Mouse (Mus musculus) megakaryocyte-erythroid progenitor cell, adult 5-6 weeks (primary cell): Measurements from ENCODE around the gene Ttbk2. TPM values are rescaled to one million over a fixed set of nuclear protein-coding genes. Genes with fewer than 3 reads are reported as not detected.

ENCODE experiments used
- ATAC-seq: replicated peaks from 2 replicates; pipeline ENCODE4 v1.8.0; 2016; ENCODE audit warnings: mild to moderate bottlenecking, inconsistent platforms; ENCODE audit not compliant: severe bottlenecking, poor library complexity, low FRiP score, low TSS enrichment
- total RNA-seq, 2 experiments: library from RNA; stranded (forward) in 1 of 2; stranded (reverse) in 1 of 2; fragments of 200-1000, 215-1000 nt in 1 of 2; fragments of >200 nt in 1 of 2; fragmentation: Nextera tagmentation in 1 of 2; gene quantifications; 2 replicates each; pipeline ENCODE4 v1.2.3; 2014 to 2017

Ttbk2 gene
- total RNA-seq (2014; fragmentation: Nextera tagmentation) = 2.6 and 4.0 TPM in 2 replicates
- total RNA-seq (2017) = 7.2 and 8.5 TPM in 2 replicates

DNA sequence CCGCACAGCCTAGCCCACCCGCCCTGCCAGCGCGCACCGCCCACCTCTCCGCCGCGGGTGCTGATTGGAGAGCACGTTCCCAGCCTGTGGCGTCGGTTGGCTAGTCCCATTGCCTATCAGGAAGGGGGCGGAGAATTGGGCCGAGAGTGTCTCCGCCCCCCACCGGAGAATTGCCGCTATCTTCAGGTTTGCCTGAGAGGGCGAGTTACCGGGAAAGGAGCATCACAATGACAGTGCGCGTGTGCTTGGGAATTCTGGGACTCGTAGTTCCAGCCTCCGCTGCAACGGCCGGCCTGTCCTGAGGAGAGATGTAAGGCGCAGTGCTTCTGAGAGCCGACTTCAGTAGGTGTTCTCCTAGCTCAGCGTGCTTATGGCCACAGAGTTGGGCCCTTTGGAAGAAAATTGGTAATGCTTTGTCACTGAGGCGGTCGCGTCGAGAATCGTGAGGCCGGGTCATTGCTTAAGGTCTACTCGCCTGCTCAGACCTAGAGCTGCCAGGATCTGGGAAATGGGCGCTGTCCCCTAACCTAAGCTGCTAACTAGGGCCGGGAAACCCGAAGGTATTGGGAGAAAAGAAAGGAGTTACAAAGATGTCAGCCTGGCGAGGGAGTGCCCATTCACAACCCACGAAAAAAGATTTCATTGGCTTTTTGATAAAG lies at the start of gene Ttbk2:
Ttbk2 (minus strand) TSS at position 181 of the 659 bp plus-strand sequence.
- ATAC-seq = peak; percentile 99

DNA sequence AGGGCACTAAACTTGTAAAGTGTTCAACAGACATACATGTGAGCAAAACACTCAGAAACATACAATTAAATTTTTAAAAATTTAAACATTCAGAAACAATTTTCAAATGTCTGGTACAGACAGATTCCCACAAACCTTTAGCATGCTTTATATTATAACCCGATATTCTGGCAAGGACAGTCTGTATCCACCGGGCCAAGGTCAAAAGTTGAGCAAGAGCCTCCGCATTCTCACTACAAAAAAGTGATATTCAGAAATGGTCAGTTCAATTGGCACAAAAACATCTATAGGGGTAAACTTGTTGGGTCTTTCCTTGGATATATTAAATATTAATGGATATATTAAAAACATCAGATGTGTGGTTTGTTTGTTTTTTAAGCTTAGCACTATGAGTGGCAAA lies 46.0 kb upstream of the Ttbk2 start:
- no peak for ATAC-seq

DNA sequence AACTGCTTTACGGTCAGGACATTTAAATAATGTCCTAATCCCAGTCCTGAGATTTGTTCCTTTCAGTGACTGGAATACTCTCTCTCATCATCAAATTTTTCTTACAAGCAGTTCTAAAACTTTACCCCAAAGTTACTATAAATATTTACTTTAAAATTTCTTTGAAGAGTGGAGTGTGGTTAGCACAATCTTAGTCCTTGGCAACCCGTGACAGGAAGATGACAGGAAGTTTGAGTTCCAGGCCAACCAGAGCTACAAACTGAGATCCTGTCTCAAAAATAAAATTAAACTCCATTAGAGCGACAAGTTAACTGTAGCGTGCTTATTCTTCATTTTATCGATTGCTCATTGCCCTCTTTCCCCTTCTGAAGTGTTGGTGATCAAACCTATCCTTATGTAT lies 37.2 kb upstream of the Ttbk2 start:
- ATAC-seq = no peak

DNA sequence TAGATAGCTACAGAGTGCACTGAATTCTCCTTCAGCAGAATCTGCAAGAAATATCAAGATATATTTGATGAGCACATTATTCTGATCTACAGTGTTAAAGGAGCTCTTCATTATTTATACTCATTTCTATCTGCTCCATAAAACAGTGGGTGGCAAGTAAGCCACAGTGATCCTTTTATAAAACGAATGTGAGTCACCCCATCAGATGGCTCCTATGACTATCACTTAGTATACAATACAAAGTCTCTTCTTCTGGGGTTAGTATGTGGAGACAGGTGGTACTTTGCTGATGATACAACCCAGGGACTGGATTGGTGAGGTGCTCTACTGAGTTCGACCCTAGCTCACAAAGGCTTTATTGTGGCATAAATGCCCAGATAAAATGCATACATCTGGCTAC lies 22.8 kb upstream of the Ttbk2 start:
- ATAC-seq = no peak

DNA sequence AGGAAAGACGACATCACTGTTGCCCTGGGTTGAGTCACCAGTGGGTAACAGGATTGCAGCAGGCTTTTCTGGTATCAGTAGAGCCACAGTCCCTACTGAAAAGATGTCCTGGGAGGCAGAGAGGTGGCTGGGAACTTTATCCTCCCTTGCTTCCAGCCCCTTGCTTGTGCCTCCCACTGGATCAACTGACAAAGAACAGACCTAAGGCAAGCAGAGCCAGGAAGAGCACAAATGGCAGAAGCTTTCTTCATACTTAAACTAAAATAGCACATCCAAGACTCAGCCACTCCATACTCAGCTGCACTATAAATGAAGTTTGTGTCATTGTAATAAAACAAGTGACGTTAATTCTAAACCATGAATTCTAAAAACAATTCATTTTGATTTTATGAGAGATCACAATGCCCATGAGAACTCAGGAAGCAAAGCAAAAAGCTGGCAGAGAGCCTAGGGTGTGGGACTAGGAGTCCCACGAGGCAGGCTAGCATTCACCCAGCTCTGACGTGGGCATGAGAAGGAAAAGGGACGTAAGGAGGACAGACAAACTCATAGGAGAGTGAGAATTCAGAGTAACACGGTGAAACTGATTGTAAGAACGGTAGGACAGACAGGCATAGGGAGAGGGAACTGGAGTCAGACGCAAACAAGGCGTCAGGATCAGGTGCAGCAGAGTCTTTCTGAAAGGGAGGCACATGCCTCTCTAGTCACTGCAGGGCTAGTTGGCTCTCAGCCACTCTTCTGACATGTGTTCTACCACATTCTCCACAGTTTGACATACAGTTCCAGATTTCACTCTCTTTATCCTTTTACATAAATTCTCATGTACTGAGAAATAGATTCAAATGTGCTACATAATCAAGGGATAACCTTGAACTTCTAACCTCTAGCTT lies 21.3 kb upstream of the Ttbk2 start:
- ATAC-seq = no peak

DNA sequence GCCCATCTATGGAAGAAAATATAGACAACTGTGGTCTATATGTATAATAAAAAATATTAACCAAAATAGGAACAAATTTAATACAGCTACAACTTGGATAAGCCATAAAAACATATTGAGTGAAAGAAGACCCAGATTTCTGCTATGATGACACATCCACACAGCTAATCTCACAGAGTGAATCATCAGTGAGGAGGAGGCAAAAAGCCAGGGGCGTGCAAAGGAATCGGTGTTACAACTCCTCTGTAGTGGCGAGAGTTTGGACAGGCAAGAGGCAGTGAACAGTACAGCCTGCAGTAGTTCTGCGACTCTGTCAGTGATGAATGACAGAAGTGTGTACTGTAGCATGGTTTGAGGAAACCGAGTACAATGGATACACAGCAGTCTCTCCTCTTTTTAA lies 16.9 kb upstream of the Ttbk2 start:
- ATAC-seq = no peak

DNA sequence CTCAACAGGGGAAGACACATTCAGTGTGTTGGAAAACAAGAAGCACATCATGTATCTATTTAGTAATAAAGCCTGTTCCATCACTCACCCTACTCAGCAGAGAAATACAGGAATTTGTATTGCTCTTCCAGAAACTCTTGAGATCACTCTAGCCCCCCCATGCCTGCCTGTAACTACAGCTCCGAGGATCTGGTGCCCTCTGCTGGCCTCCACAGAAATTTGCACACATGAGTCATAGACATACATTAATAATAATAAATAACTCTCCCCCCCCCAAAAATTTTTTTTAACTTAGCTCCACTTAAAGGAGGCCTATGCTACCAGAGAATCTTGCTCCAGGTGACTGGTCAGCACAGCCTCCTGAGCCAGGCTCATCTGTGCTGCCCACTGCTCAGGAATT lies 16.2 kb upstream of the Ttbk2 start:
- ATAC-seq = peak; percentile 70

DNA sequence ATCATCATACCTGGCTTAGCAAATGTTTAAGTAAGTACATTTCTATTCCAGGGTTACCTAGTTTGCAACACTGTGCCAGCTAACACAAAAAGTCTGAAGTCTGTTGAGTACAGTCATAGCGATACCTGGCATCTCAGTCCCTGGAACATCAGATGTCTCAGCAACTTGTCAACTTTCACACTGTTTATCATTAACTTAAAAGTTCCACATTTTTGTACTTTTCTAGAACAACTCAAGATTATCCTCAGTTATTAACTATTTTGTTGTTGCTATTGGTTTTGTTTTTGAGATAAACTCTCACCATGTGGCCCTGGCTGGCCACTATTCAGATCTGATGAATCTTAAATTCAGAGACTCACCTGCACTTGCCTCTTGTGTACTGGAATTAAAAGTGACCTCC lies 13.0 kb upstream of the Ttbk2 start:
- no peak for ATAC-seq

DNA sequence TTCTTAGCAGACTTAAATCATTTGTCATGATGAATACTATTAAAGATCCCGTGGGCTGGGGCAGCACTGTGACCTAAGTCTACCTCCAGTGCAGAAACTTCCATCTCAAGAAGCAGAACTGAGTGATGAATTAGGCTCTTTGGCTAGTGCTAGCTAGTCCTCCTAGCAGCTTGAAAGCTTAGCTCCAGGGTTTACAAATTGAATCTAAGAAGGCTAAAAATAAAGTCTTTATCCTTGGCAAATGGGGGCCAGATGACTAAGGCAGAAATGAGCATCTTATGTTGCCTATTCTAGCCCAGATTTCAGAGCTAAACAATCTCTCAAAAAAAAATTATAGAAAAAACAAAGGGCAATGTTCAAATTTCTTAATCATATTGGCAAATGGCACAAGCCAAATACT lies 10.3 kb upstream of the Ttbk2 start:
- ATAC-seq = no peak

DNA sequence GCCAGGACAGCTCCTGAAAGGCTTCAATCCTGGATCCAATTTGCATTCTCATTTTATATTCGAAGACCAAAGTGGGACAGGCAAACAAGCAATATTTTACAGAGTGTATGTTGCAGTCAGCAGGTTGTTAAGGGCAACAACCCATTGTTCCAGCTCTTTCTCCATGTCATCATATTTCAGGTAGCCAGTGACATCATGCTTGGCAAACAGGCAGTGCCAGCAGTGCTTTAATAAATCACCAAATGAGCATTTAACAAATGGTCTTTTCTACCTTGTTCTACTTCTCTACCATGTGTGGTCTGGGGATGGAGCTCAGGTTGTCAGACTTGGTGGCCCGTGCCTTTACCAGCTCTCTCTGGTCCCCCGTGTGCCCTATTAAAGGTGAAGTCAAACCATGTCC lies 7.7 kb upstream of the Ttbk2 start:
- ATAC-seq = no peak

DNA sequence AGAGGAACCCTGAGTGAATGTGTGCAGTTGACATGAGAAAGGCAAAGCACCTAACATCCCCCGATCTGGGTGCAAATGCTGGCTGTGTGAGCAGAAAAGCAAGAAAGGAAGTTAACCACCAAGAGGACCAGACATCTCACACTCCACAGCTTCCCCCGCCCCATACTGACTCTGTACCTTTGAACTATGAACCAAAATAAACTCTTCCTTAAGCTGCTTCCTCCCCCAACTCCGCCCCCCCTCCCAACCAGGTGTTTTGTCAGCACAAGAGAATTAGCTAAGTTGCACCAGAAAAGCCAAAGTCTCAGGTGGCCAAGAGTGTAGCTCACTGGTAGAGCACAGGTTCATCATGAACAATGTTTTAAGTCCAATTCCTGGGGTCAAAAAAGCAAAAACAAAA lies 2.7 kb upstream of the Ttbk2 start:
- no peak for ATAC-seq

DNA sequence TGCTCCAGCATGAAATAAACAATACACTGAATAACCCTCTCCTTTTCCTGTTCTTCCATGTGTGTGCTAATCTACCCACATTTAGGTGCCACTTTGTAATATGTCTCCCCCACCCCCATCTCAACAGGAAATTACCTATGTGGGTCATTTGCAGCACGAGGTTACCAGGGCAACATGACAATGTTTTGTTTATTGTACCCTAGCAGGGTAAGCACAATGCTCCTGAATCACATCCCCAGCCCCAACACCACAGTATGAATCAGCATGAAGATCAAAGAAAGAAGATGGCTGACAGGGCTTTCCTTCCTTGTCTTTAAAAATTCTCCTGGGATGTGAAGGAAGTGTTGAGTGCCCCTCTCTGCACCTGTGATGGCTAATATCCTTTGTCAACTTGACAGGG lies 2.2 kb upstream of the Ttbk2 start:
- no peak for ATAC-seq

DNA sequence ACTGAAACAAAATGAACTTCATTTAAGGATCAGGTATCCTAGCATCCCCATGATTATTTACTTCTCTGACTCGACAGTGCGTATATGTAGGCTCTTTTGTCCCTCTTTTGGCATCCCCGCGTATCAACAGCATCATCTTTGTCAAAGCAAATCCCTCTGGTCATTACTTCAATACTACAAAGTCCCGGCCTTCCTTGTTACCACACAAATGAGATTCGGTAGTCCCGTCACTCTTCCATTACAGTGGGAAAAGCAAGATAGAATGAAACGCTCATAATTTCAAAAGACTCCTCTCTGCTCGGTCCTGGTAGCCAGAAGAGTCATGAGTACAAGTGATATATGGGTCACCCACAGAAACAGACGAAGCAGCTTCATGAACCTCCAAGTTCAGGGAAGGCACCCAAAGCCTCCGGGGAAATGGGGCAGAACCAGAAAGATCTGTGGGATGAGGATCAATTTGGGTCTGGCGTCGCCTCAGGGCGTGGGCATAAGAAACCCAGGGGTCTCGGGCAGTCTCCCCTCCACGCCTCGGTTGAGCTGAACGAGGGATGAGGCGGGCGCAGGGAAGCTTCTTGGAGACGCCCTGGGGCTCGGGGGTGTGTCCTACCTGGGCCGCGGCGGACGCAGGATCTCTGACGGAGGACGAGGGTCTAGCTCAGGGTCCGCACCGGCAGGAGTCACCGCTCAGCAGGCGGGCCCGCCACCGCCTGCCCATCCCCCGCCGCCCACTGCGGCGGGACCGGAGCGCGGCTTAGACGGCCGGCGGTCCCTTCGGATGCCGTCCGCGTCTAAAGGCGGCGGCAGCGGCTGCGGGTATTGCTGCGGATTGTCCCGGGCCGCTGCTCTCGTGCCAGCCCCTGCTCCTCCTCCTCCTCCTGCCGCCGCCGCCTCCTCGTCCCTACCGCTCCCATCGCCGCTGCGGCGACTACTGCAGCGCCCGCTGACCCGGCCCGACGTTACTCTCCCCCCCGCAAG lies 668 bp downstream of the Ttbk2 start, which contains the start of gene Cdan1:
Cdan1 (minus strand) TSS at position 680 of the 975 bp plus-strand sequence.
- peak; percentile 9; the same call in 1 of the 2 replicates for ATAC-seq

DNA sequence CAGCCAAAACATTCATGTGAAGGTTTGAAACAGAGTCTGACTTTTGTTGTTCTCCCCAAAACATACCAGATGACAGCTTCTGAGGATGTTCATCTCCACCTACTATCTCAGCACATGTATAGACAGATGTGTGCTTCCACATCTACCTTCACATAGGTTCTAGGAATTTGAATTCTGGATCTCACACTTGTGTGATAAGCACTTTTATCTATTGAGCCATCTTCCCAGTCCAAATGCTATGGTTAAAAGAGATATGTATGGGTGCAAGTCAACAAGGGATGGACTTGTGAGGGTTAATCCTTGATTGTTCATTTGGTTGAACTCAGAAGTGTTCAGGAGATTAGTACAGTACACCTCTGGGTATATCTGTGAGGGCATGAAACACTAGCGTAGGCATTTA lies 5.1 kb downstream of the Ttbk2 start:
- ATAC-seq = no peak

DNA sequence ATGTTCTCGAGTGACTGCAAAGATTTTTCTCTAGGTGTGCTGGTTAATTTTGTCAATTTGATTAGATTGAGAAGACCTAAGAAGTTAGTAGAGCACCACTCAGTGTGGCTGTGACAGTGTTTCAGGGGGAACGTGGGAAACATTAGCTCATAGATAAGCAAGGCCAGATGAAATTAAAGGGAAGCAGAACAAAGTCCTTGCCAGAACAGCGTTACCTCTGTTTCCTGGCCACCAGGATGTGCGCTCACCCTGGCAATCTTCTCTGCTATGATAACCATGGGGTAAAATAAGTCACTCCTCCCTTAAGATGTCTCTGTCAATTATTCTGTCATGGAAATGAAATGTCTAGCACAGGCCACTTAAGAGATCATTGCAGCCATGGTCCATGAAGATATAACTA lies 6.4 kb downstream of the Ttbk2 start:
- 0 out of 2 replicates have a peak, but pooled peaks have one; percentile 37 for ATAC-seq

DNA sequence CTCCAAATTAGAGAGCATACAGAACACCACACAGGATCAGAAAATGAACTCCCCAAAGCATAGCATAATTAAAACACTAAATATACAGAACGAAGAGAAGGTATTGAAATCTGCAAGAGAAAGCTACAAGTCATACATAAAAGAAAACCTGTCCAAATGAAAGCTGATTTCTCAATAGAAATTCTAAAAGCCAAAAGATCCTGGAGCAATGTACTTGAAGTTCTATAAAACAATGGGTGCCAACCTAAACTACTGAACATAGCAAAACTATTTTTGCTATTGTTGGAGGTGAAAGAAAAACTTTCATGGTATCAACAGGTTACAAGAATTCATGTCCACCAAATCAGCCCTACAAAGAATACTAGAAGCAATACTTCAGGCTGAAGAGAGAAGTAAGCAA lies 9.2 kb downstream of the Ttbk2 start:
- no peak for ATAC-seq

DNA sequence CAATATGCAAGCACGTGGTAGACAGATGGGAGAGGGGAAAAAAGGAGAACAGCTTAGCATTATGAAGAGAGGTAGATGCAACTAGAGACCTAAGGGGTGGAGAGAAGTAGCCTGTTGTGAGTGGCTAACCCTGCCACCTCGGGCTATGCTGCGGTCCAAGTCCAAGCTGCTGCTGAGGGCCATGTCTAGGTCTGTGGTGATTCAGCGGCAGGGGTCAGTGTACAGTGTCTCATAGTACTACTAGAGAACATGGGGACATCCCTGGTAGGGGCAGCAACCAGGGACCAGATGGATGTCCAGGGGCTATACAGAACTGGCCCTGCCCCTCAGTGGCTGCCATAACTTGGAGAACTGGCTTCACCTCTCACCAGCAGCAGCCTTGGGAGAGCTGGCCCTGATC lies 15.2 kb downstream of the Ttbk2 start:
- ATAC-seq = no peak

DNA sequence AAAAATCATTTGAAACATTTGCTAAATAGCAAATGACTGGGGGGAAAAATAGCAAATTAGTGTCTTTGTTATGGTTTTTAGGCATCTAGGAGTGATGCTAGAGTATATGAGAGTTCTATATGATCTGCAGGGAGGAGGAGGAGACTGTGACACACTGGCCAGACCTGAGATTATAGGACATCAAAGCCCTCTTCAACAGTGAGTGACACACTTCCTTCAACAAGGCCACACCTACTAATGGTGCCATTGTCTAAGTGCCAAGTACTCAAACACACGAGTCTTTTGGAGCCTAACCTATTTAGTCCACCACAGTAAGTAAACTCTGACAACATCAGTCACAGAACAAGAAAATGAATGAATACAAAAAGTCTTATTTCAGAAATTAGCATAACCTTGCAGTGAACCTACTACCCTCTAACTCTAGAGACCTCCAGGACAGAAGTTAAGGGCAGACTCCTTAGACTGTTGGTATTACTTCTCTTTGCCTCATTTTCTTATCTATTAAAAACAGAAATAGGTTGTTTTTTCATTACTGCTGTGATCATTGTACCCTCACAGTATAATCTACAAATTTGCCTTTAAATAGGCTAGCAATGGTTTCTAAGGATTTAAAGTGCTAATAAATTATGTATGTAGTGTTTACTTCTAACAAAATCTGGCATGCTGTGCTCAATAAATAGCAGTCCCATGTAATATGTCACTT lies 23.3 kb downstream of the Ttbk2 start:
- peak; percentile 93 for ATAC-seq

DNA sequence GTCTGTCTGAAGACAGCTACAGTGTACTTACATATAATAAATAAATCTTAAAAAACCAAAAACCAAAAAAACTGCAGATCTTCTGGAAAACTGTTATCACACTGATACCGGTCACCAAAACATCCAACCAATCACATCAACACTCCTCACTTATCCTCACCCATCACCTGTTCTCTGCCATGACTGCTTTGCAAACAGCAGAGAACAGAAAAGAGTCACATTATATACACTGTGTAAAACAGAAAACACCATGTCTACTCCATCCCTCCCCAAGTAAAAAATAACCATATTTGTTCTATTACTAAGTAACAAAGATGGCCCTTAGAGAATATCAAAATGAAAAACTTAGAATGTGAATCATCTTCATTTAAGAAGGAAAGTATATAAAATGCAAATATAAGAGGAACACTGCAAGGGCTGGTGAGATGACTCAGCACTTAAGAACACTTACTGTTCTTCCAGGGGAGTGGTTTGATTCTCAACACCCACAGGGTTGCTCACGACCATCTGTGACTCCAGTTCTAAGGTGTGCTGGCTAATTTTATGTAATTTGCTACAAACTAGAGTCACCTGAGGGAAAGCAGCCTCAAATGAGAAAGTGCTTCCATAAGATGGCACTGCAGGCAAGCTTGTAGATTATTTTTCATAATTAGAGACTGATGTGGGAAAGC lies 80.0 kb downstream of the Ttbk2 start:
- no peak for ATAC-seq
